Mouse (Mus musculus): ENCODE measurements around the gene Col4a5.

Gene Col4a5

DNA sequence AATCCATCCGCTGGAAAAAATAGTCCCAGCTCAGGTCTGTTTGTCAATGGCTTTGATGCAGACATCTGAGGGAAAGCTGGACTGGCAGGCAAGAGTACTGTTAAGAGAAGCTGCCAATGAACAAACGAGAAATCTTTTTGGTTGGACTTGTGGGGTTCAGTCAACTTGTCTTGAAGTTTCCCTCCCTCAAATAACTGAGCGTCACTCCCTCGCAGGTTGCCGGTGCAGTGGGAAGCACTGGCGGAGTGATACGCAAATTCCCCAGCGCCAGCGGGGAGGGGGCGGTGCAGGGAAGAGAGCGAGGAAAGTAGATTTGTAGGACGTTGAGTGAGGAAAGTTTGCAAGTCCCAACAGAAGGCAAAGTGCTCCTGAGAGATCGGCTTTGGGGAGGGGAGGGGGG is at the start of gene Col4a5:
TSS of gene Col4a5 (plus strand) at position 276 of the 400 bp plus-strand sequence.
- DNase-seq = peak; percentile 67 to 76

- DNase-seq = no peak
These were observed 38.4 kb upstream of the Col4a5 start for GRCm38 (mm10) chrX:141436780-141437179.

- DNase-seq = no peak
These were observed 35.8 kb upstream of the Col4a5 start for GRCm38 (mm10) chrX:141439423-141439822.

- no peak for DNase-seq
These were observed 27.2 kb upstream of the Col4a5 start for GRCm38 (mm10) chrX:141447936-141448335.

DNA sequence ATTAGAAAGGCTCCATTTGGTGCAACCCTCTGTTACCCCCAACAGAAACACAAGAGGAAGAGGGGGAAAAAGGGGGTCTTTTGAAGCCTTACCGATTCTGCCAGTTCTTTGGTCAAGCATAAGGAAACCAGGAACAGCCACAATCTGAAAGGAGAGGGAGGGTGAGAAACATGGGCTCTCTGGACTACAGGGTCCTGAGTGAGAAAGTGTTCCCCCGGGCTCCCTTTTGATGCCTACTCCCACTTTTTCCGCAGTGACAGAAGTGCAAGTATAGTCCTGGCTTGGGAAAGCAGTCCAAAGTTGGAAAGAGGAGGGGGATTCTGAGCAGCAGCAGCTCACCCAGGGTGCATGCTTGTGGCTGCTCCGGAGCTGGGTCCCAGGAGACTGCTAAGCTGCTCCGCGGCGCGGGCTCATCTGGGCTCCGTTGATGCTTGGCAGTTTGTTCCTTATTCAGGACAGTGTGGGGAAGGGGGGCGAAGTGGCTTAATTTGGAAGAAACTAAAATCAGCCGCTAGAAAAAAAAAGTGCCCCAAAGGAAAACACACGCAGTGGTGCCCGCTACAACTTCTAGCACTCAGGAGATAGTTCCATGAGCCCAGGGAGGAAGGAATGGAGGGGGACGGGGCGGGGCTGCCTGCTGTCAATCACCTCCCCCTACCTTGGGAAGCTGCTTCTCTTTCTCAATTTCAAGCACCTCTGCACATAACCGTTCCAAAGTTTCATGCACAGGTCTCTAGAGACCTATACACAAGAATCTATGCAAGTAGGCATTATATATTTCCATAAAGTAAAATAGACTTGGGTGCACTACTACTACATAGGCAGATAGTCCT is 1.5 kb upstream of the Col4a5 start, which contains the start of gene Col4a6:
TSS of gene Col4a6 (minus strand) at position 607 of the 833 bp plus-strand sequence.
- peak; percentile 4 to 20 for DNase-seq

DNA sequence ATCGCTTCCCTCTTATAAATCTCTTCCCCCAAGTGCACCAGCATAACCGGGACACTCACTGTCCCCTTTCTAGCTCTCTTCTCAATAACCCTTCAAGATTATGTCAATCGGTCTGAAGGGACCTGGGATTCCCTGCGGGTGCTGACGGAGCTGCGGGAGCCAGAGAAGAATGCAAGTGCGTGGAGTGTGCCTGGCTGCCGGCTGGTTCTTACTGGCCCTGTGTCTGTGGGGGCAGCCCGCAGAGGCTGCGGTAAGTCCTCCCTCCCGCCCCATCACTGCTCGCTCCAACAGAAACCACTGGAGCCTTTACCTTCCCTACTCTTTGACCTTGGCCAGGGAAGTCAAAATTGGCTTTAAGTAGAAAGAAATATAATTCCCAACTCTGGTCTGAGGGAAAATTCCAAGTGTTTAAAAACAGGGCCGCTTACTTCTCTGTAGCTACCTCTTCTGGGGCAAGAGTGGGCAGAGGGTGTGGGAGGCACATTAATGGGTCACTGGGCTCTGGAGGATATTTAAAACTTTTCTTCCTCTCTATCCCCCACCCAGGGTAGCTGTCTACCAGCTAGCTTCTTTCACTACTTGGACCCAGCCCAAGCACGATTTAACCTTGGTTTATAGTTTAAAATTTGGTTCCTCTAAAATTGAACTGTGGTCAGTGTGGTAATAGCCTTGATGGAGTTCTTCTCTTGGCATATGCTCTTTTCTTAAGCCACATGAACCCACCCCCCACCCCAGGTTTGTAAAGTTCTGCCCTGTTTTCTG is 562 bp downstream of the Col4a5 start:
- DNase-seq = peak; percentile 3 to 4

DNA sequence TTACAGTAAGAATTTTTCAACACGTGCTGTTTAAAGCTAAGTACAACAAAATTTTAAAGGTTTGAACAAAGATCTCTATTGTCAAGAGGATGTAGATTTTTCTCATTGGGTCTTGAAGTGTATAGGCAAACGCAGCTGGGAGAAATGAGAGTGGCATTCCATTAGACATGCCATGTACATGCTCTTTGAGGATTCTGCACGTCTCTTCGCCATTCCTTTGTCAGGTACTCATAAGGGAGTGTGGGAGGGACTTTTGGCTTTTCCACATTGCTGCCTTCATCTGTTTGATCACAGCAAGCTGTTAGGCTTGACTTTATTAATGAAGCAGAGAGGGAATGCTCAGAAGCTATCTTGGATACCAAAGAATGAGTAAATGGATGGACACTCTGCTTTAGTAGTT is 19.4 kb downstream of the Col4a5 start:
- no peak for DNase-seq

DNA sequence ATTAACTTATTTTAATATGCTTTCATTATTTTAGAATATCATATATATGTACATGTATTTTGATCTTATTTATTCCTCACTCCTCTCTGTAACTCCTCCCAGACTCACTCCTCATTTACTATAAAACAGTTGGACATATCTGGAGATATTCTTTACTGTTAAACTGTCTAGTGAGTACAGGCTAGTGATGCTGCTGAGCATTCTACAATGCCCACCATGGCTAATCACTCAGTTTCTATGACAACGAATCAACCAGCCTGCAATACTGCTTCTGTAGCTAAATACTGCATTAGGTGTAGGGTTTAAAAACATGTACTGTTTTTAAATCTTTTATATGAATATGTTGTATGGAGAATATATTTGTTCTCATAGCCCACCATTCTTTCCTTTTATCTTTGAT is 27.9 kb downstream of the Col4a5 start:
- no peak for DNase-seq

- DNase-seq = no peak
These were observed 58.3 kb downstream of the Col4a5 start for GRCm38 (mm10) chrX:141533447-141533846.

DNA sequence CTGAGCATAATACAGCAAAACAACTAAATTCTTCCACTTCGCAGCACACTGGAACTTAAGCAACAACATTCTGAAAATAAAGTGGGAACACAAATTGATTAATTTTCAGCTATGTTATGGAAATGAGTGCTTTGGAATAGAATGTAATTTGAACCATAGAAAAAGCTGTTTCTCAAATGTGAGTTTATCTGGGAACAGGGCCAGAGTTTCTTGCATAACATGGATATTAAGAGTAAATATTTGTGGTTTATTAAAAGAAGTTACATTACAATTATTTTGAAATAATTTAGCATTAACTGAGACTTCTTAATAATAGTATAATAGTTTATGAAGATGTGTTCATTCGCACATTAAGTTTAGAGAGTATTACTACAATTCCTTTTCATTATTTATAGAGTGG is 72.3 kb downstream of the Col4a5 start:
- no peak for DNase-seq

GRCm38 (mm10) chrX:141590242-141590641 is 115.1 kb downstream of the Col4a5 start:
- peak; percentile 48 to 53 for DNase-seq

DNA sequence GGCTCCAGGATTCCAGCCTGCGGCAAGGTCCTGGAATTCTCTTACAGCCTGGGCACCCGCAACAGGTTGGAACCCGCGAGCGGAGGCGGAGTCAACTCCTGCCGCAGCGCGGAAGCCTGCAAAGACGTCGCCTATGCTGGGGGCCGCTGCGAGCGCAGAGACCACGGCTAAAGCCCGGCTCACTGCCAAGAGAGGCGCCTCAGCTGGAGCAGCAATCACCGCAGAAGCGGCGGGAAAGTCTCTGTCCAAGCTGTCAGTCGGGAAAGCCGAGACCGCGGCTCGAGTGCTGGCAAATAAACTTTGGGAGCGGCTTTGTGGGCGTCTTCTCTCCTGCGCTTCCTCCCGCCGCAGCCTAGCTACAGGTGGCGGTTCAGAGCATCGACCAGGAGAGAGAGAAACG is 246.5 kb downstream of the Col4a5 start:
- DNase-seq = peak; percentile 34 to 52

GRCm38 (mm10) chrX:141723936-141724335 is 248.8 kb downstream of the Col4a5 start:
- peak; percentile 16 to 25 for DNase-seq

GRCm38 (mm10) chrX:141724391-141724891 is 249.3 kb downstream of the Col4a5 start:
- peak; percentile 12 to 16 for DNase-seq

- DNase-seq = peak; percentile 35 to 38
These were observed 250.0 kb downstream of the Col4a5 start, which contains the start of gene Irs4 for GRCm38 (mm10) chrX:141724937-141725918. Gene Irs4 (minus strand): TSS chrX:141725263.

DNA sequence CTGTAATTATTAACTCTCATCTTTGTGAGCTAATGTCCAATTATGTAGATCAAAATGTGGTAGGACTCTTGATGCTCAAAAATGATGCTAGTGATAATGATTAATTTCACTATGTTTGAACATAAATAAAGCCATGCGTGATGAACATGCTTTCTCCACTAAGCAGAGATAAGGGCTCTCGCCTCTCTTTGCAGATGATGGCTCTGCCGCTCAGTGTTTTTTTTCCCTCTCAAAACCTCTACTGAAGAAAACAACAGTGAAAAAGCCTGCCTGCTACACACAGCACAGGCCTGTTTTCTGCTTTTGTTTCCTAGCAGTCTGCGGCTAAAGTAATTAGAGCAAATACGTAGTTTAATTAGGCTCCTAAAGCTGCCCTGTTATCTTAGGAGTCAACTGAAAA is 254.4 kb downstream of the Col4a5 start:
- DNase-seq = no peak

All from cerebellum, postnatal 10 days (tissue).